Comparison of ENCODE assay signal across 8 mouse cellular contexts in the genomic region with DNA sequence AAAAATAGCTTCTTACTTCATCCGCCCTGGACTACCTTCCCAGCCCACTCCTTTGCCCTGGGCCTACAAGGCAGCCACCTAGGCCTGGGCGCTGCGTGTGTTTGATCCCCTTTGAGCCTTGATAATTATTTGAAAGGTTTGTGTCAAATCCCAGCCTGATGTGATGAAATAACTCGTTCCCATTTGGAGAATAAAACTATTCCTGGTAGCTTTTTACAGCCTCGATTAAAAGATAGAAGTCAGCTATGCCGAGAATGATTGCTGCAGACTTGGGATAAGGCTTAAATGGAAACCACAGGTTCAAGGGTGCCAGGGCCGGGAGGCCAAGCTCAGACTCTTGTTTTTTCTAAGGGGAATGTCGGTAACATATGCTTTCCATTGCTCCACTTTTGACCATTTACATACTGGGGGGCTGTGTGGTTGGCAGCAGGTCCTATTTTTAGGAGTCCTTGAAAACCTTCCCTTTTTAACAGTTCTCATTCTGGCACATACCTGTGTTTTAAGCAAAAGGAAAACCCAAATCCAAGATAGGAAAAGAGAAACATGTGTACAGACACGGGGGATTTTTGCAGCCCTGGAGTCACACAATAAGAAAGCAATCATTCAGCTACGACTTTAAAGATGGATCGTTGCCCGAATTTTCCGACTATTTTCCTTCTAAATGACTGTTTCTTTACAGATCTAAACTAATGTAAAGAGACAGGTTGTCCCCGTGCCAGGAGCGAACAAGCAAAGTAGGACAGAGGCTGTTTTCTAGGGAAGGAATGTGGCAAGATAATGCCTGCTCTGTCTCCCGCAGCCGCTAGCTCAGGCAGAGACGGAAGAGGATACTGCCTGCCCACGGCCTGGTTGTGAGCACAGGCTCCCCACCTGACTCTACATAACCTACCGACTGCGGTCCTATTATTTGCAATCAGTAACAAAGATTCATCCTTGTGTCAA.
DNase-seq lines count a peak whose midpoint lies in the region; ATAC-seq and TF ChIP-seq lines count a peak whose summit lies in the region.
"Had no signal": no experiment of that assay in that cellular context is flagged by ENCODE, and none has a peak within 500 bp of the region (broad histone marks: within the 10 kb centered on the region; RNA-seq: fewer than 3 reads in every experiment).

No protein-coding gene starts in this region.

- no peaks in the 10 kb centered on the region for H3K36me3 ChIP-seq in hindbrain, embryonic 13.5 days
- no peaks in the 10 kb centered on the region for H3K36me3 ChIP-seq in hindbrain, embryonic 11.5 days (ENCODE audit: control insufficient read depth, insufficient read depth, low read length)
- no peaks in the 10 kb centered on the region for H3K36me3 ChIP-seq in embryonic facial prominence, embryonic 12.5 days
- H3K36me3 ChIP-seq in hindbrain, postnatal 0 days (ENCODE audit: insufficient read depth, low read length), result no peaks in the 10 kb centered on the region
- H3K36me3 ChIP-seq: neural tube, embryonic 12.5 days had no signal

- 0 out of 2 replicates have a peak, but pooled peaks cover 7% of the 10 kb centered on the region for H3K27me3 ChIP-seq in hindbrain, embryonic 13.5 days
- H3K27me3 ChIP-seq in hindbrain, embryonic 11.5 days (ENCODE audit: control insufficient read depth, insufficient read depth, low read length), result no peaks in the 10 kb centered on the region
- no peaks in the 10 kb centered on the region for H3K27me3 ChIP-seq in embryonic facial prominence, embryonic 12.5 days
- no peaks in the 10 kb centered on the region for H3K27me3 ChIP-seq in hindbrain, postnatal 0 days (ENCODE audit: insufficient read depth, low read length)
- H3K27me3 ChIP-seq: neural tube, embryonic 12.5 days had no signal

- H3K4me3 ChIP-seq in hindbrain, embryonic 13.5 days, result no peak overlapping the region
- no peak overlapping the region for H3K4me3 ChIP-seq in hindbrain, embryonic 11.5 days (ENCODE audit: low read depth, low read length)
- no peak overlapping the region for H3K4me3 ChIP-seq in embryonic facial prominence, embryonic 12.5 days
- no peak overlapping the region for H3K4me3 ChIP-seq in hindbrain, postnatal 0 days (ENCODE audit: low read length)
- H3K4me3 ChIP-seq: neural tube, embryonic 12.5 days had no signal

- H3K4me2 ChIP-seq in hindbrain, embryonic 13.5 days, result no peak overlapping the region
- no peak overlapping the region for H3K4me2 ChIP-seq in hindbrain, embryonic 11.5 days (replicated peaks; ENCODE audit: low read depth, low read length)
- H3K4me2 ChIP-seq in embryonic facial prominence, embryonic 12.5 days (replicated peaks), result peak overlapping the region; percentile 16; the same call in 1 of the 2 replicates
- H3K4me2 ChIP-seq in hindbrain, postnatal 0 days (ENCODE audit: low read depth, low read length), result peak overlapping the region; percentile 24; the same call in 1 of the 2 replicates
- H3K4me2 ChIP-seq: neural tube, embryonic 12.5 days had no signal

- H3K27ac ChIP-seq in hindbrain, embryonic 13.5 days, result 0 out of 2 replicates have a peak overlapping the region, but pooled peaks have one; percentile 18
- no peak overlapping the region for H3K27ac ChIP-seq in hindbrain, embryonic 11.5 days (ENCODE audit: low read depth, low read length)
- H3K27ac ChIP-seq in embryonic facial prominence, embryonic 12.5 days, result peak overlapping the region; percentile 77
- H3K27ac ChIP-seq in hindbrain, postnatal 0 days, result no peak overlapping the region
- H3K27ac ChIP-seq: neural tube, embryonic 12.5 days had no signal

- peaks cover 18% of the 10 kb centered on the region; the same call in 1 of the 2 replicates for H3K4me1 ChIP-seq in hindbrain, embryonic 13.5 days (replicated peaks)
- no peaks in the 10 kb centered on the region for H3K4me1 ChIP-seq in hindbrain, embryonic 11.5 days (replicated peaks; ENCODE audit: control insufficient read depth, insufficient read depth, low read length)
- peaks cover 23% of the 10 kb centered on the region for H3K4me1 ChIP-seq in embryonic facial prominence, embryonic 12.5 days
- H3K4me1 ChIP-seq in hindbrain, postnatal 0 days (ENCODE audit: insufficient read depth, low read length), result 0 out of 2 replicates have a peak, but pooled peaks cover 2% of the 10 kb centered on the region
- H3K4me1 ChIP-seq: neural tube, embryonic 12.5 days had no signal

- no peak for TF ChIP-seq CTCF in hindbrain, postnatal 0 days (IDR thresholded peaks at IDR 0.05; ENCODE audit: low read depth)

- WGBS in hindbrain, embryonic 13.5 days, result 68% methylated on average over 21 of the region's 21 CpGs
- 75% methylated on average over 21 of the region's 21 CpGs for WGBS in hindbrain, embryonic 11.5 days
- WGBS in embryonic facial prominence, embryonic 12.5 days, result 33% methylated on average over 21 of the region's 21 CpGs
- 49% methylated on average over 21 of the region's 21 CpGs for WGBS in hindbrain, postnatal 0 days

- no peak for DNase-seq in hindbrain, embryonic 11.5 days (ENCODE audit: low spot score)
- peak; percentile 68 for DNase-seq in hindbrain, postnatal 0 days (ENCODE audit: low spot score)
- DNase-seq in right cerebral cortex, adult 18-20 months, result peak; percentile 54
- no peak for DNase-seq in kidney, adult 11 months

- no peak overlapping the region for H3K9ac ChIP-seq in hindbrain, embryonic 13.5 days
- no peak overlapping the region for H3K9ac ChIP-seq in hindbrain, embryonic 11.5 days (ENCODE audit: low read depth, low read length)
- no peak overlapping the region for H3K9ac ChIP-seq in embryonic facial prominence, embryonic 12.5 days
- H3K9ac ChIP-seq in hindbrain, postnatal 0 days (replicated peaks; ENCODE audit: low read length), result no peak overlapping the region
- H3K9ac ChIP-seq: neural tube, embryonic 12.5 days had no signal

- H3K9me3 ChIP-seq in hindbrain, embryonic 13.5 days, result no peaks in the 10 kb centered on the region
- H3K9me3 ChIP-seq in hindbrain, embryonic 11.5 days (ENCODE audit: control insufficient read depth, low read length), result no peaks in the 10 kb centered on the region
- no peaks in the 10 kb centered on the region for H3K9me3 ChIP-seq in embryonic facial prominence, embryonic 12.5 days
- no peaks in the 10 kb centered on the region for H3K9me3 ChIP-seq in hindbrain, postnatal 0 days (ENCODE audit: low read length)
- H3K9me3 ChIP-seq: neural tube, embryonic 12.5 days had no signal

- peak; percentile 64; the same call in 1 of the 2 replicates for ATAC-seq in hindbrain, embryonic 13.5 days (ENCODE audit: low FRiP score)
- ATAC-seq in hindbrain, embryonic 11.5 days (ENCODE audit: low FRiP score), result no peak
- ATAC-seq in embryonic facial prominence, embryonic 12.5 days (ENCODE audit: insufficient number of reproducible peaks, insufficient read depth, low FRiP score, low TSS enrichment), result peak; percentile 65; the same call in 1 of the 2 replicates
- peak; percentile 66; the same call in 1 of the 2 replicates for ATAC-seq in hindbrain, postnatal 0 days
- no peak for ATAC-seq in inflammation-experienced regulatory T-cells, adult 6 months

Comparison
In these comparisons a context has a peak if more than half of its experiments do, and no peak if none do; other contexts are left out.
1. ATAC-seq: peak in hindbrain, embryonic 13.5 days (single experiment), embryonic facial prominence, embryonic 12.5 days (single experiment) and hindbrain, postnatal 0 days (single experiment); none in hindbrain, embryonic 11.5 days (single experiment) and inflammation-experienced regulatory T-cells, adult 6 months (single experiment).
2. H3K27ac ChIP-seq: peak in hindbrain, embryonic 13.5 days (single experiment) and embryonic facial prominence, embryonic 12.5 days (single experiment); none in hindbrain, embryonic 11.5 days (single experiment) and hindbrain, postnatal 0 days (single experiment).
3. H3K4me2 ChIP-seq: peak in embryonic facial prominence, embryonic 12.5 days (single experiment) and hindbrain, postnatal 0 days (single experiment); none in hindbrain, embryonic 13.5 days (single experiment) and hindbrain, embryonic 11.5 days (single experiment).
4. DNase-seq: peak in hindbrain, postnatal 0 days (single experiment) and right cerebral cortex, adult 18-20 months (single experiment); none in hindbrain, embryonic 11.5 days (single experiment) and kidney, adult 11 months (single experiment).